Mouse (Mus musculus): ENCODE data around the gene Cab39. TPM values are rescaled to one million over a fixed set of nuclear protein-coding genes. Genes with fewer than 3 reads are reported as not detected.

Gene Cab39
- polyA plus RNA-seq, 1 experiment from 2014 or later, result 11.2 TPM

Small RNAs within 50 kb of the gene (microRNA-seq; reads per million reads assigned to microRNA genes)
- not detected for gene Gm25472
- not detected for gene Mir8096

Other genes with a start within 250 kb of the Cab39 start
- 0.66 TPM in 1 of 2 replicates, not detected in the other for gene G530012D18Rik, start 217.8 kb upstream of the Cab39 start, polyA plus RNA-seq (2015; fragmentation: Nextera tagmentation; extraction: Ambion mirVana)
- gene Sp110, start 194.6 kb upstream of the Cab39 start, polyA plus RNA-seq (2015; fragmentation: Nextera tagmentation; extraction: Ambion mirVana), result 5.2 and 5.7 TPM in 2 replicates
- 5.6 and 5.7 TPM in 2 replicates for gene Sp140, start 193.1 kb upstream of the Cab39 start, polyA plus RNA-seq (2015; fragmentation: Nextera tagmentation; extraction: Ambion mirVana)
- gene Sp100, start 143.5 kb upstream of the Cab39 start, polyA plus RNA-seq (2015; fragmentation: Nextera tagmentation; extraction: Ambion mirVana), result 5.7 and 6.6 TPM in 2 replicates
- 1.9 and 2.8 TPM in 2 replicates for gene A630001G21Rik, start 14.8 kb upstream of the Cab39 start, polyA plus RNA-seq (2015; fragmentation: Nextera tagmentation; extraction: Ambion mirVana)
- gene Itm2c, start 100.8 kb downstream of the Cab39 start, polyA plus RNA-seq (2015; fragmentation: Nextera tagmentation; extraction: Ambion mirVana), result 48.9 and 59.6 TPM in 2 replicates
- not detected in 2 replicates for gene 4933407L21Rik, start 135.0 kb downstream of the Cab39 start, polyA plus RNA-seq (2015; fragmentation: Nextera tagmentation; extraction: Ambion mirVana)
- 0.02 and 0.09 TPM in 2 replicates for gene Gpr55, start 167.6 kb downstream of the Cab39 start, polyA plus RNA-seq (2015; fragmentation: Nextera tagmentation; extraction: Ambion mirVana)
- 0.24 and 0.26 TPM in 2 replicates for gene Spata3, start 223.4 kb downstream of the Cab39 start, polyA plus RNA-seq (2015; fragmentation: Nextera tagmentation; extraction: Ambion mirVana)